Mouse (Mus musculus) hindbrain, embryonic 14.5 days (tissue): ENCODE data around the gene Nodal. TPM values are rescaled to one million over a fixed set of nuclear protein-coding genes. Genes with fewer than 3 reads are reported as not detected.

Source experiments
- polyA plus RNA-seq: library from polyadenylated mRNA; unstranded; fragments of >200 nt; fragmentation: Nextera tagmentation; extraction: Ambion mirVana; gene quantifications from 2 replicates; pipeline ENCODE4 v1.2.1, GENCODE M21; 2014

Gene Nodal
- polyA plus RNA-seq, 1 experiment from 2014 or later: 0.29 TPM

Other genes starting within 250 kb of the Nodal start
- gene Tbata, start 246.0 kb upstream of the Nodal start, polyA plus RNA-seq: not detected in 2 replicates
- 0.27 and 0.36 TPM in 2 replicates for gene Adamts14, start 144.5 kb upstream of the Nodal start, polyA plus RNA-seq
- gene Prf1, start 120.1 kb upstream of the Nodal start, polyA plus RNA-seq: 0.12 TPM in 1 of 2 replicates, not detected in the other
- gene Pald1, start 34.4 kb upstream of the Nodal start, polyA plus RNA-seq: 24.5 and 26.7 TPM in 2 replicates
- gene Eif4ebp2, start 34.7 kb downstream of the Nodal start, polyA plus RNA-seq: 37.4 and 38.8 TPM in 2 replicates
- 14.1 and 15.1 TPM in 2 replicates for gene Lrrc20, start 57.8 kb downstream of the Nodal start, polyA plus RNA-seq
- 0.96 and 1.2 TPM in 2 replicates for gene Npffr1, start 177.5 kb downstream of the Nodal start, polyA plus RNA-seq
- 191 and 213 TPM in 2 replicates for gene Ppa1, start 230.6 kb downstream of the Nodal start, polyA plus RNA-seq